Mouse (Mus musculus) heart, adult 2 months (tissue): ENCODE measurements around the gene Mrpl34.
A peak's percentile ranks its signal among the peaks of the same experiment; 100 is the strongest.

Experiments
- CTCF ChIP-seq: fragments of 200-600 bp; IDR thresholded peaks from 2 replicates; pipeline ENCODE4 v1.8.1; 2022; ENCODE audit warnings: antibody characterized with exemption, mild to moderate bottlenecking, moderate library complexity
- EP300 ChIP-seq: fragments of 200-500 bp; IDR thresholded peaks from 2 replicates; pipeline ENCODE4 v1.6.1; 2011; ENCODE audit warnings: low read depth, low read length, control low read depth; ENCODE audit not compliant: insufficient read depth
- POLR2A ChIP-seq: fragments of 200-500 bp; IDR thresholded peaks from 2 replicates; pipeline ENCODE4 v1.6.1; 2011; ENCODE audit warnings: mild to moderate bottlenecking, low read depth, low read length, control low read depth; ENCODE audit not compliant: insufficient read depth

- peak; percentile 50 for TF ChIP-seq CTCF
- no peak for TF ChIP-seq EP300
- TF ChIP-seq POLR2A = no peak
These were observed 11.6 kb downstream of the Mrpl34 start for GRCm38 (mm10) chr8:71476099-71476940.
